Mouse (Mus musculus) frontal cortex, postnatal 36 days (tissue): ENCODE measurements around the gene Retnlb.
"Not testable (repeated sequence)": the region's sequence is repeated elsewhere in the genome, so short reads cannot be mapped to it uniquely, and the experiment has no call there.

Experiments used
- DNase-seq, 2 experiments: peaks; one replicate each; pipeline ENCODE4 v3.0.0; 2022; ENCODE audit warnings: low spot score in 2 of 2

Retnlb gene

GRCm38 (mm10) chr16:48816695-48817094, at the start of gene Retnlb:
Retnlb (plus strand) TSS chr16:48816856.
- no peak for DNase-seq

- DNase-seq: no peak
Measured at GRCm38 (mm10) chr16:48769183-48769582, 47.5 kb upstream of the Retnlb start.

- DNase-seq: no peak
Measured at GRCm38 (mm10) chr16:48771971-48772445, 44.6 kb upstream of the Retnlb start, which contains the start of gene Trat1. Trat1 (minus strand) TSS chr16:48772021.

GRCm38 (mm10) chr16:48777254-48777653, 39.4 kb upstream of the Retnlb start:
- DNase-seq: no peak

- no peak for DNase-seq
Measured at GRCm38 (mm10) chr16:48786258-48786657, 30.4 kb upstream of the Retnlb start.

GRCm38 (mm10) chr16:48788704-48789185, 27.9 kb upstream of the Retnlb start:
- no peak for DNase-seq

- no peak for DNase-seq
Measured at GRCm38 (mm10) chr16:48798285-48798684, 18.4 kb upstream of the Retnlb start.

- DNase-seq: no peak
Measured at GRCm38 (mm10) chr16:48799470-48799869, 17.2 kb upstream of the Retnlb start.

GRCm38 (mm10) chr16:48800906-48801305, 15.8 kb upstream of the Retnlb start:
- DNase-seq: no peak

- no peak for DNase-seq
Measured at GRCm38 (mm10) chr16:48805412-48805811, 11.2 kb upstream of the Retnlb start.

- no peak for DNase-seq
Measured at GRCm38 (mm10) chr16:48806521-48806920, 10.1 kb upstream of the Retnlb start.

- no peak for DNase-seq
Measured at GRCm38 (mm10) chr16:48809374-48809773, 7.3 kb upstream of the Retnlb start.

- no peak for DNase-seq
Measured at GRCm38 (mm10) chr16:48811881-48812436, 4.7 kb upstream of the Retnlb start.

GRCm38 (mm10) chr16:48818524-48818923, 1.9 kb downstream of the Retnlb start:
- DNase-seq: no peak

- no peak for DNase-seq
Measured at GRCm38 (mm10) chr16:48826474-48826873, 9.8 kb downstream of the Retnlb start.

GRCm38 (mm10) chr16:48827625-48828024, 11.0 kb downstream of the Retnlb start:
- DNase-seq: no peak

GRCm38 (mm10) chr16:48829060-48829459, 12.4 kb downstream of the Retnlb start:
- no peak for DNase-seq

- no peak for DNase-seq
Measured at GRCm38 (mm10) chr16:48832055-48832454, 15.4 kb downstream of the Retnlb start.

- DNase-seq: not testable (repeated sequence)
Measured at GRCm38 (mm10) chr16:48833626-48834025, 17.0 kb downstream of the Retnlb start.

GRCm38 (mm10) chr16:48842266-48842665, 25.6 kb downstream of the Retnlb start, which contains the start of gene Retnla:
Retnla (plus strand) TSS chr16:48842551.
- DNase-seq: no peak

- DNase-seq: no peak
Measured at GRCm38 (mm10) chr16:48843671-48844386, 27.2 kb downstream of the Retnlb start.

GRCm38 (mm10) chr16:48865004-48865403, 48.3 kb downstream of the Retnlb start:
- DNase-seq: not testable (repeated sequence)

GRCm38 (mm10) chr16:48867690-48868089, 51.0 kb downstream of the Retnlb start:
- DNase-seq: no peak
